Mouse (Mus musculus): ENCODE measurements at regions not wholly inside any gene's neighbourhood (a gene's known extent, or its start where the extent isn't known, plus 50 kb on each side); places are given as distances from the start of the nearest gene placed in this dataset.

DNA sequence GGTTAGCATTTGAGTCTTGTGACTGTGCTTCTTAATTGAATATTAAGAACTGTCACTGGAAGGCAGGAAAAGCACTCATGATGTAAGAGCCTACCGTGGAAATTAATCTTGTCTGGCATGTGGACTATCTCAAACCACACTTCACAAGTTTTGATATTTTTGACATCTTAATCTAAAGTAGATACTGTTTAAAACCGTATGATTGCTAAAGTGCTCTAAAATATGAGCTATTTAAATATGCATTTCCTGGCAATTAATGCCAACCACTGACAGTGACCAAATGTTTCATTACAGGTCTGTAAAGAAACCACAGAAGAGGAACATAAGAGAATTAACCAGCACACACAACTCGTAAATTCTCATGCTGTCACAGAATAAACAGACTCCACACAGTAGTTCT, 576.0 kb downstream of the Efna5 start:
- Histone ChIP-seq H3K4me1 (ENCODE audit: control insufficient read depth in 2 of 2, insufficient read depth in 2 of 2, low read length in 2 of 2) (0 out of 4 replicates have a peak, but pooled peaks cover 0 to 3% of the 10 kb centered on the region in 2 experiments), H3K4me3 (ENCODE audit: control insufficient read depth in 1 of 2, insufficient read depth in 1 of 2, low read depth in 1 of 2, low read length in 2 of 2) (no peak overlapping the region), H3K36me3 (ENCODE audit: control insufficient read depth, insufficient read depth, low read length) (no peaks in the 10 kb centered on the region), H3K9me3 (ENCODE audit: control insufficient read depth, low read length) (no peaks in the 10 kb centered on the region), H3K9ac (ENCODE audit: low read length) (no peak overlapping the region), H3K4me2 (ENCODE audit: low read length) (no peak overlapping the region), H3K27ac (replicated peaks in 1 of 2; ENCODE audit: control insufficient read depth in 1 of 2, insufficient read depth in 1 of 2, low read depth in 2 of 2, low read length in 2 of 2) (no peak overlapping the region), H3K27me3 (ENCODE audit: control insufficient read depth, insufficient read depth, low read length) (no peaks in the 10 kb centered on the region)
- ATAC-seq (ENCODE audit: insufficient number of reproducible peaks, insufficient read depth, low FRiP score, low read depth) = no peak
- WGBS = 30% methylated on average over 3 of the region's 3 CpGs

DNA sequence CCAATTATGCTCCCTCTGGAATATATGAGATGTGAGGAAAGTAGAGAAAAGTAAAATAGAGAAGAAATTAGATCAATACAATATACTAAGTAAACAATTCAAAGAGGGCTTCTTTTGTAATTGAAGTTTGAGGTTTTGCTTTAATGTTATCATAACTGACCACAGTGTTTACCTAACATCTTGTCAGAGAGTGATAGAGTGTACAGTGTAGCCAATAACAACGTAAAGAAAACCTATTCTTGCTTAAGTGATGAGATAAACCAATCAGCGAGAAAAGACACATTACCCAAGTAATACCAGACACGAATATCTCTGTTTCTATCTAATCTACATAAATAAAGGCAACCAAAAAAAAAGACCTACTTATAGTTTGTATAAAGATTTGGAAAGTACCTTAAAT, 577.0 kb downstream of the Efna5 start:
- Histone ChIP-seq H3K9ac (ENCODE audit: low read length) (no peak overlapping the region), H3K4me1 (ENCODE audit: control insufficient read depth in 2 of 2, insufficient read depth in 2 of 2, low read length in 2 of 2) (0 out of 4 replicates have a peak, but pooled peaks cover 0 to 3% of the 10 kb centered on the region in 2 experiments)
- WGBS = 57% methylated on average over 3 of the region's 3 CpGs

DNA sequence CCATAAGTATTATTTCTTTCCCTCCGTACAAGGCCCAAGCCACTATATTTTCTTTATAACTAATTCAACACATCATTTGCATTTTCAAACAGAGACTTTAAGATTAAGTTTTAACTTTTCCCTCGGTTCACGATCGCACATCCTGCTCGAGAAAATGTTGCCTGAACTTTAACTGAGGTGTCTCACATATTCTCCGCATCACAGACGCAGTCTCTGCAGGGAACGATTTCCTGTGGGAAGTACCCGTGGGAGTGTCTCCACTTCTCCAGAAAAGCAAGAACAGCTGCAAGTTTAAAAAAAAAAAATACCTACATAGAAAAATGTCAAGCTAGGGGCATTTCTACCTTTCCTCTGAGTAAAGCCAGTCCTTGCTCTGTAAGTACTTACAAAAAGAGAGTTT, 581.2 kb downstream of the Efna5 start:
- Histone ChIP-seq H3K36me3 (ENCODE audit: control insufficient read depth, insufficient read depth, low read length) (no peaks in the 10 kb centered on the region), H3K9ac (ENCODE audit: low read length) (no peak overlapping the region), H3K9me3 (ENCODE audit: control insufficient read depth, low read length) (no peaks in the 10 kb centered on the region), H3K27me3 (ENCODE audit: control insufficient read depth, insufficient read depth, low read length) (no peaks in the 10 kb centered on the region), H3K4me3 (ENCODE audit: control insufficient read depth in 1 of 2, insufficient read depth in 1 of 2, low read depth in 1 of 2, low read length in 2 of 2) (no peak overlapping the region), H3K27ac (replicated peaks in 1 of 2; ENCODE audit: control insufficient read depth in 1 of 2, insufficient read depth in 1 of 2, low read depth in 2 of 2, low read length in 2 of 2) (no peak overlapping the region), H3K4me2 (ENCODE audit: low read length) (no peak overlapping the region), H3K4me1 (ENCODE audit: control insufficient read depth in 2 of 2, insufficient read depth in 2 of 2, low read length in 2 of 2) (no peaks in the 10 kb centered on the region)
- ATAC-seq (ENCODE audit: insufficient number of reproducible peaks, insufficient read depth, low FRiP score, low read depth) = no peak
- 63% methylated on average over 9 of the region's 9 CpGs for WGBS

More for the DNA sequence above, 577.0 kb downstream of the Efna5 start:
- H3K4me3 ChIP-seq (ENCODE audit: control insufficient read depth in 1 of 2, insufficient read depth in 1 of 2, low read depth in 1 of 2, low read length in 2 of 2) = no peak overlapping the region
- H3K9me3 ChIP-seq (ENCODE audit: control insufficient read depth, low read length) = no peaks in the 10 kb centered on the region
- no peaks in the 10 kb centered on the region for H3K27me3 ChIP-seq (ENCODE audit: control insufficient read depth, insufficient read depth, low read length)
- H3K36me3 ChIP-seq (ENCODE audit: control insufficient read depth, insufficient read depth, low read length) = no peaks in the 10 kb centered on the region
- no peak for ATAC-seq (ENCODE audit: insufficient number of reproducible peaks, insufficient read depth, low FRiP score, low read depth)
- H3K27ac ChIP-seq (replicated peaks in 1 of 2; ENCODE audit: control insufficient read depth in 1 of 2, insufficient read depth in 1 of 2, low read depth in 2 of 2, low read length in 2 of 2) = no peak overlapping the region
- H3K4me2 ChIP-seq (ENCODE audit: low read length) = no peak overlapping the region

DNA sequence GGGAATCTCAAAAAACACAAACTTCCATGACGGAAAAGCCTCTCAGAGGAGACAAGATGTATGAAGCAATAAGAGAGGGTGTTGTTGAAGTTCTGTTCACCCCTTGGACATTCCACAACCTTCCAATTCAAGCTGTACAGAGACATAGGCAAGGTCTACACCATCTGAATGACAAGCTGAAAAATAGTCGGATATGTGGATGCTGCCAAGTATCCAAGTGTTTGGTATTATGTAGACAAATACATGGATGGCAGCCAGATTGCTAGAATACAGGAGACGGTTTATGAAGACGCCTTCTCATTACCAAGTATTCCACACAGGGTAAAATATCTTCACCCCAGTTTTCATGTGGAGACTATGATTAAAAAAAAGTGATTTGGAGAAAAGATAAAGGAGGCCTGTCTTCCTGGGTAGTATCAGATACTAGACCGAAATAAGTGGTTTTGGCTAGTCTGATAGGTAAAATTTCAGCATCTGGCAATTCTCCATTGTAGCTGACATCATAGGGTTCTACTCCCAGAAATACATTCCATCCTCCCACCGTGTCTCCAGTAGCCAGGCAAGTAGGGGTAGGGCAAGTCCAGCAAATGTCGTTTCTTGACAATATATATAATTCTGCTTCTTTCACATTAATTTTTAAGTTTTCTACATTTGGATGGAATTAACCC, 583.6 kb downstream of the Efna5 start:
- no peaks in the 10 kb centered on the region for H3K27me3 ChIP-seq (ENCODE audit: control insufficient read depth, insufficient read depth, low read length)
- H3K4me3 ChIP-seq (ENCODE audit: control insufficient read depth in 1 of 2, insufficient read depth in 1 of 2, low read depth in 1 of 2, low read length in 2 of 2) = no peak overlapping the region
- H3K9me3 ChIP-seq (ENCODE audit: control insufficient read depth, low read length) = no peaks in the 10 kb centered on the region
- no peak overlapping the region for H3K27ac ChIP-seq (replicated peaks in 1 of 2; ENCODE audit: control insufficient read depth in 1 of 2, insufficient read depth in 1 of 2, low read depth in 2 of 2, low read length in 2 of 2)
- 61% methylated on average over 7 of the region's 7 CpGs for WGBS
- H3K4me1 ChIP-seq (ENCODE audit: control insufficient read depth in 2 of 2, insufficient read depth in 2 of 2, low read length in 2 of 2) = no peaks in the 10 kb centered on the region
- no peak overlapping the region for H3K9ac ChIP-seq (ENCODE audit: low read length)
- no peaks in the 10 kb centered on the region for H3K36me3 ChIP-seq (ENCODE audit: control insufficient read depth, insufficient read depth, low read length)
- 0 out of 2 replicates have a peak, but pooled peaks have one; percentile 26 for ATAC-seq (ENCODE audit: insufficient number of reproducible peaks, insufficient read depth, low FRiP score, low read depth)
- no peak overlapping the region for H3K4me2 ChIP-seq (ENCODE audit: low read length)

DNA sequence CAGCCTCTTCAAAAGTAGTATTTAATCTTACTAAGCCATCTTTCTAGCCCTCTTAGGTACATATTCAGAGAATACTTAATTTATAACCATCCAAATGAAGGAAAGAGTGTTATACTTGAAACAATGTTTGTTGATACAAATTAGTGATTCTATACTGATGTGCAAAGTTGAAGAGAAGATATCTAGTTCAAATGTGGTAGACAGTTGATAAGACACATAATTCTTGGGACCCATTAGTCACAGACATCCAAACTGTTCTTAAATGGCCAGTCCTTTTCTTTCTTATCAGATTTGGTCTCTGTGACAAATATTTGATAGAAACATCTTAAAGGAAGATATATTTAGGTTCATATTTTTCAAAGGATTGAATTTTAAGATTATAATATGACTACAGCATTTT, 585.7 kb downstream of the Efna5 start:
- no peak overlapping the region for H3K27ac ChIP-seq (replicated peaks in 1 of 2; ENCODE audit: control insufficient read depth in 1 of 2, insufficient read depth in 1 of 2, low read depth in 2 of 2, low read length in 2 of 2)
- H3K27me3 ChIP-seq (ENCODE audit: control insufficient read depth, insufficient read depth, low read length) = no peaks in the 10 kb centered on the region
- H3K9ac ChIP-seq (ENCODE audit: low read length) = no peak overlapping the region
- H3K4me3 ChIP-seq (ENCODE audit: control insufficient read depth in 1 of 2, insufficient read depth in 1 of 2, low read depth in 1 of 2, low read length in 2 of 2) = no peak overlapping the region
- ATAC-seq (ENCODE audit: insufficient number of reproducible peaks, insufficient read depth, low FRiP score, low read depth) = no peak
- no peaks in the 10 kb centered on the region for H3K4me1 ChIP-seq (ENCODE audit: control insufficient read depth in 2 of 2, insufficient read depth in 2 of 2, low read length in 2 of 2)
- H3K4me2 ChIP-seq (ENCODE audit: low read length) = no peak overlapping the region
- no peaks in the 10 kb centered on the region for H3K9me3 ChIP-seq (ENCODE audit: control insufficient read depth, low read length)
- no peaks in the 10 kb centered on the region for H3K36me3 ChIP-seq (ENCODE audit: control insufficient read depth, insufficient read depth, low read length)

DNA sequence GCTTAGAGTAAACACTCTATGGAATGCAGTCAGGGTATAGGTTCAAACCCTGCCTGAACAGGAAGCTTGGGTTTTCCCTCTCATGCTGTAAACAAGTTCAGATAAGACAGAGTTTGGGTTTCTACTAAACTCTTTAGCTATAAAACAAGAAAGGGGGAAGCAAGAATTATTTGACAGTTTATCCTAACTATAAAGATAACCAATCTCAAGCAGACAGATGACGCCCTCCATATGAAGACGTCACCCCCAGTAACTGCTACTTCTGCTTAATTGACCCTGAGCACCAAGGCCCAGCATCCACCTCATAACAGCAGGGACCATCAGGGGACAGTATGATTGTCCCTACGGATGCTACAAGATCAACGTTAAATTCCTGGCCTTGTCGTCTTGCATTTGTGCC, 588.4 kb downstream of the Efna5 start:
- no peaks in the 10 kb centered on the region for H3K36me3 ChIP-seq (ENCODE audit: control insufficient read depth, insufficient read depth, low read length)
- no peak overlapping the region for H3K9ac ChIP-seq (ENCODE audit: low read length)
- no peak overlapping the region for H3K27ac ChIP-seq (replicated peaks in 1 of 2; ENCODE audit: control insufficient read depth in 1 of 2, insufficient read depth in 1 of 2, low read depth in 2 of 2, low read length in 2 of 2)
- no peaks in the 10 kb centered on the region for H3K4me1 ChIP-seq (ENCODE audit: control insufficient read depth in 2 of 2, insufficient read depth in 2 of 2, low read length in 2 of 2)
- H3K4me3 ChIP-seq (ENCODE audit: control insufficient read depth in 1 of 2, insufficient read depth in 1 of 2, low read depth in 1 of 2, low read length in 2 of 2) = no peak overlapping the region
- no peaks in the 10 kb centered on the region for H3K27me3 ChIP-seq (ENCODE audit: control insufficient read depth, insufficient read depth, low read length)
- H3K4me2 ChIP-seq (ENCODE audit: low read length) = no peak overlapping the region
- H3K9me3 ChIP-seq (ENCODE audit: control insufficient read depth, low read length) = no peaks in the 10 kb centered on the region
- WGBS = 83% methylated on average over 5 of the region's 5 CpGs
- ATAC-seq (ENCODE audit: insufficient number of reproducible peaks, insufficient read depth, low FRiP score, low read depth) = no peak

DNA sequence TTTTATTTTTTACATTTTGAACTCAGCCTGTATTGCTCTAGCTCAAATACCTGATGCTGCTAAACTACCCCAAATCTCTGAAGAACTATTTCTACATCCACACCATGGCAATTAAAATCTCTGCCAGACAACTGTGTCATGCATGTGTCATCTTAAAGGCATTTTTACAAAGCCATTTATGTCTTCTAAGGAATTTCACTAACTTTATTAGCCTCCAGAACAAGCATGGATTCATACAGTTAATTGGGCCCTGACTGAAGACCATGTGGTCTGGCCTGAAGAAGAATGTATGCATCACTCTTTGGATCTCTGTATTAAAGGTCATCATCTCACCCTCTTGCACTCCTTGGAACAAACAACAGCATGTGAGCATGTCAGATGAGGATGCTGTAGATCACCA, 593.5 kb downstream of the Efna5 start:
- Histone ChIP-seq H3K9me3 (ENCODE audit: control insufficient read depth, low read length) (no peaks in the 10 kb centered on the region), H3K36me3 (ENCODE audit: control insufficient read depth, insufficient read depth, low read length) (no peaks in the 10 kb centered on the region), H3K27ac (replicated peaks in 1 of 2; ENCODE audit: control insufficient read depth in 1 of 2, insufficient read depth in 1 of 2, low read depth in 2 of 2, low read length in 2 of 2) (no peak overlapping the region), H3K4me1 (ENCODE audit: control insufficient read depth in 2 of 2, insufficient read depth in 2 of 2, low read length in 2 of 2) (peaks cover 0 to 2% of the 10 kb centered on the region in 2 experiments; a peak in 1 of 4 replicates), H3K4me2 (ENCODE audit: low read length) (no peak overlapping the region), H3K9ac (ENCODE audit: low read length) (no peak overlapping the region), H3K4me3 (ENCODE audit: control insufficient read depth in 1 of 2, insufficient read depth in 1 of 2, low read depth in 1 of 2, low read length in 2 of 2) (no peak overlapping the region), H3K27me3 (ENCODE audit: control insufficient read depth, insufficient read depth, low read length) (no peaks in the 10 kb centered on the region)
- ATAC-seq (ENCODE audit: insufficient number of reproducible peaks, insufficient read depth, low FRiP score, low read depth) = no peak

DNA sequence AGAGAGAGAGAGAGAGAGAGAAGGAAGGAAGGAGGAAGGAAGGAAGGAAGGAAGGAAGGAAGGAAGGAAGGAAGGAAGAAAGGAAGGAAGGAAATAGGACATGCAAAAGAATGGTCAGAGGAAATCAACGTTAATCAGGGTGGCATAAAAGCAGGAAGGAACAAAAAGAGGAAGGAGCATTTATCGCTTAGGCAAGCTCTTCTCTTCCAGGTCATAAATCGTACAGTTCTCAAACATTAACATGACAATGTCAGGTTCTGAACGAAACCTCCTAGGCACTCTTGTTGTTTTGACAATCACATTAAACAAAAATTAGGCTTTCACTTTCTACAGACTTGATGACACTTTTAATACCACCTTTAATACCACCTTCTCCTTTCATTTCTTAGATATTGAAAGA, 594.0 kb downstream of the Efna5 start:
- no peaks in the 10 kb centered on the region for H3K36me3 ChIP-seq (ENCODE audit: control insufficient read depth, insufficient read depth, low read length)
- no peaks in the 10 kb centered on the region for H3K27me3 ChIP-seq (ENCODE audit: control insufficient read depth, insufficient read depth, low read length)
- no peak overlapping the region for H3K9ac ChIP-seq (ENCODE audit: low read length)
- no peaks in the 10 kb centered on the region for H3K9me3 ChIP-seq (ENCODE audit: control insufficient read depth, low read length)
- ATAC-seq (ENCODE audit: insufficient number of reproducible peaks, insufficient read depth, low FRiP score, low read depth) = no peak
- H3K27ac ChIP-seq (replicated peaks in 1 of 2; ENCODE audit: control insufficient read depth in 1 of 2, insufficient read depth in 1 of 2, low read depth in 2 of 2, low read length in 2 of 2) = no peak overlapping the region
- 75% methylated on average over 4 of the region's 4 CpGs for WGBS
- H3K4me2 ChIP-seq (ENCODE audit: low read length) = no peak overlapping the region
- peaks cover 0 to 2% of the 10 kb centered on the region in 2 experiments; a peak in 1 of 4 replicates for H3K4me1 ChIP-seq (ENCODE audit: control insufficient read depth in 2 of 2, insufficient read depth in 2 of 2, low read length in 2 of 2)
- no peak overlapping the region for H3K4me3 ChIP-seq (ENCODE audit: control insufficient read depth in 1 of 2, insufficient read depth in 1 of 2, low read depth in 1 of 2, low read length in 2 of 2)

Data from heart, embryonic 14.5 days (tissue).